Mouse (Mus musculus): ENCODE measurements around the gene A830005F24Rik. TPM values are rescaled to one million over a fixed set of nuclear protein-coding genes. Genes with fewer than 3 reads are reported as not detected.

Gene A830005F24Rik
- total RNA-seq (2014; rRNA removed) (not detected in 2 replicates), polyA plus RNA-seq (2012; rRNA removed) (not detected in 2 replicates)

- Histone ChIP-seq H3K27ac (replicated peaks; ENCODE audit: insufficient read depth, low read depth, low read length) (peak within 1 kb of the TSS; percentile 9), H3K9ac (ENCODE audit: low read depth, low read length) (peak within 1 kb of the TSS; percentile 62), H3K36me3 (ENCODE audit: control insufficient read depth, insufficient read depth, low read length) (no peaks in the 10 kb centered on the region), H3K4me1 (ENCODE audit: control insufficient read depth, insufficient read depth, low read length) (peaks cover 5% of the 10 kb centered on the region), H3K27me3 (ENCODE audit: control insufficient read depth, insufficient read depth, low read length) (no peaks in the 10 kb centered on the region), H3K79me2 (ENCODE audit: control insufficient read depth, insufficient read depth, low read length) (no peaks in the 10 kb centered on the region; the same call in 1 of the 2 replicates), H3K4me3 (ENCODE audit: insufficient read depth, low read depth, low read length) (peak within 1 kb of the TSS; percentile 71)
- TF ChIP-seq CTCF (IDR thresholded peaks at IDR 0.05; ENCODE audit: low read depth, low read length) (no peak), POLR2A (IDR thresholded peaks at IDR 0.05; ENCODE audit: extremely low read depth, insufficient read depth, low read length) (no peak)
- DNase-seq (ENCODE audit: extremely low read depth, low read depth, low spot score): peak; percentile 78
- WGBS: under 1% methylated on average over 34 of the region's 34 CpGs
Observed at GRCm38 (mm10) chr13:48513003-48513929, at the start of gene A830005F24Rik, which contains the start of gene Zfp169. Gene A830005F24Rik (plus strand): TSS chr13:48513570. Gene Zfp169 (minus strand): TSS chr13:48513451.

- peak; percentile 32 for DNase-seq (ENCODE audit: extremely low read depth, low read depth, low spot score)
- Histone ChIP-seq H3K79me2 (ENCODE audit: control insufficient read depth, insufficient read depth, low read length) (no peaks in the 10 kb centered on the region), H3K9ac (ENCODE audit: low read depth, low read length) (no peak overlapping the region), H3K4me3 (ENCODE audit: insufficient read depth, low read depth, low read length) (no peak overlapping the region), H3K36me3 (ENCODE audit: control insufficient read depth, insufficient read depth, low read length) (no peaks in the 10 kb centered on the region), H3K27me3 (ENCODE audit: control insufficient read depth, insufficient read depth, low read length) (no peaks in the 10 kb centered on the region; the same call in 1 of the 2 replicates), H3K4me1 (ENCODE audit: control insufficient read depth, insufficient read depth, low read length) (no peaks in the 10 kb centered on the region), H3K27ac (replicated peaks; ENCODE audit: insufficient read depth, low read depth, low read length) (no peak overlapping the region)
- WGBS: 14% methylated on average over 4 of the region's 4 CpGs
- TF ChIP-seq CTCF (IDR thresholded peaks at IDR 0.05; ENCODE audit: low read depth, low read length) (peak; percentile 66), POLR2A (IDR thresholded peaks at IDR 0.05; ENCODE audit: extremely low read depth, insufficient read depth, low read length) (no peak)
Observed at GRCm38 (mm10) chr13:48464170-48464569, 49.2 kb upstream of the A830005F24Rik start.

GRCm38 (mm10) chr13:48466186-48466585 lies 47.2 kb upstream of the A830005F24Rik start:
- H3K4me3 ChIP-seq (ENCODE audit: insufficient read depth, low read depth, low read length): no peak overlapping the region
- no peaks in the 10 kb centered on the region for H3K36me3 ChIP-seq (ENCODE audit: control insufficient read depth, insufficient read depth, low read length)
- DNase-seq (ENCODE audit: extremely low read depth, low read depth, low spot score): no peak
- no peaks in the 10 kb centered on the region for H3K79me2 ChIP-seq (ENCODE audit: control insufficient read depth, insufficient read depth, low read length)
- no peaks in the 10 kb centered on the region; the same call in 1 of the 2 replicates for H3K27me3 ChIP-seq (ENCODE audit: control insufficient read depth, insufficient read depth, low read length)
- no peaks in the 10 kb centered on the region for H3K4me1 ChIP-seq (ENCODE audit: control insufficient read depth, insufficient read depth, low read length)
- no peak overlapping the region for H3K27ac ChIP-seq (replicated peaks; ENCODE audit: insufficient read depth, low read depth, low read length)
- TF ChIP-seq POLR2A (IDR thresholded peaks at IDR 0.05; ENCODE audit: extremely low read depth, insufficient read depth, low read length) (no peak), CTCF (IDR thresholded peaks at IDR 0.05; ENCODE audit: low read depth, low read length) (no peak)
- 65% methylated on average over 10 of the region's 10 CpGs for WGBS
- no peak overlapping the region for H3K9ac ChIP-seq (ENCODE audit: low read depth, low read length)

- Histone ChIP-seq H3K36me3 (ENCODE audit: control insufficient read depth, insufficient read depth, low read length) (no peaks in the 10 kb centered on the region), H3K27ac (replicated peaks; ENCODE audit: insufficient read depth, low read depth, low read length) (no peak overlapping the region), H3K27me3 (ENCODE audit: control insufficient read depth, insufficient read depth, low read length) (no peaks in the 10 kb centered on the region; the same call in 1 of the 2 replicates), H3K9ac (ENCODE audit: low read depth, low read length) (no peak overlapping the region), H3K4me3 (ENCODE audit: insufficient read depth, low read depth, low read length) (no peak overlapping the region), H3K4me1 (ENCODE audit: control insufficient read depth, insufficient read depth, low read length) (no peaks in the 10 kb centered on the region), H3K79me2 (ENCODE audit: control insufficient read depth, insufficient read depth, low read length) (no peaks in the 10 kb centered on the region)
- DNase-seq (ENCODE audit: extremely low read depth, low read depth, low spot score): no peak
- WGBS: 67% methylated on average over 15 of the region's 15 CpGs
- TF ChIP-seq POLR2A (IDR thresholded peaks at IDR 0.05; ENCODE audit: extremely low read depth, insufficient read depth, low read length) (no peak), CTCF (IDR thresholded peaks at IDR 0.05; ENCODE audit: low read depth, low read length) (no peak)
Observed at GRCm38 (mm10) chr13:48468656-48469180, 44.7 kb upstream of the A830005F24Rik start.

GRCm38 (mm10) chr13:48483606-48484005 lies 29.8 kb upstream of the A830005F24Rik start:
- H3K27ac ChIP-seq (replicated peaks; ENCODE audit: insufficient read depth, low read depth, low read length): no peak overlapping the region
- TF ChIP-seq POLR2A (IDR thresholded peaks at IDR 0.05; ENCODE audit: extremely low read depth, insufficient read depth, low read length) (no peak), CTCF (IDR thresholded peaks at IDR 0.05; ENCODE audit: low read depth, low read length) (no peak)
- no peaks in the 10 kb centered on the region for H3K79me2 ChIP-seq (ENCODE audit: control insufficient read depth, insufficient read depth, low read length)
- H3K36me3 ChIP-seq (ENCODE audit: control insufficient read depth, insufficient read depth, low read length): no peaks in the 10 kb centered on the region; the same call in 1 of the 2 replicates
- WGBS: 98% methylated on average over 4 of the region's 4 CpGs
- H3K9ac ChIP-seq (ENCODE audit: low read depth, low read length): no peak overlapping the region
- no peaks in the 10 kb centered on the region for H3K27me3 ChIP-seq (ENCODE audit: control insufficient read depth, insufficient read depth, low read length)
- no peak for DNase-seq (ENCODE audit: extremely low read depth, low read depth, low spot score)
- no peak overlapping the region for H3K4me3 ChIP-seq (ENCODE audit: insufficient read depth, low read depth, low read length)
- H3K4me1 ChIP-seq (ENCODE audit: control insufficient read depth, insufficient read depth, low read length): no peaks in the 10 kb centered on the region
